Mouse (Mus musculus) liver, embryonic 14.5 days (tissue): ENCODE data around the gene Pgam1. TPM values are rescaled to one million over a fixed set of nuclear protein-coding genes. Genes with fewer than 3 reads are reported as not detected.

Source experiments
- ATAC-seq: fragments of 200-750 bp; cut with Nextera tagmentation; 2 replicates; pipeline ENCODE4 v1.8.0; 2017; ENCODE audit warnings: moderate number of reproducible peaks, mild to moderate bottlenecking, moderate library complexity; ENCODE audit not compliant: insufficient read depth
- DNase-seq, 3 experiments: peaks; one replicate each; pipeline ENCODE4 v3.0.0-alpha.2; 2012 to 2013; ENCODE audit warnings: low read depth in 3 of 3, low spot score in 3 of 3
- H3K27ac ChIP-seq: fragments of 300-500 bp; sonication (generic); 2 replicates; pipeline ENCODE4 v1.5.1; 2014; ENCODE audit warnings: moderate library complexity, mild to moderate bottlenecking, control low read depth, inconsistent platforms
- H3K27me3 ChIP-seq: fragments of 300-500 bp; sonication (generic); 2 replicates; pipeline ENCODE4 v1.6.1; 2014; ENCODE audit warnings: mild to moderate bottlenecking, low read length, moderate library complexity; ENCODE audit not compliant: control insufficient read depth, insufficient read depth
- H3K36me3 ChIP-seq: fragments of 300-500 bp; sonication (generic); replicated peaks from 2 replicates; pipeline ENCODE4 v1.6.1; 2014; ENCODE audit warnings: low read depth; ENCODE audit not compliant: control insufficient read depth, insufficient read depth
- H3K4me1 ChIP-seq, 2 experiments: fragments of 200-500 bp in 1 of 2; fragments of 300-500 bp in 1 of 2; sonication (generic) in 1 of 2; replicated peaks; 2 replicates each; pipeline ENCODE4 v1.6.1; 2012 to 2014; ENCODE audit warnings: antibody characterized with exemption in 1 of 2, inconsistent platforms in 1 of 2, low read length in 1 of 2; ENCODE audit not compliant: control insufficient read depth in 2 of 2, insufficient read depth in 2 of 2
- H3K4me2 ChIP-seq: fragments of 300-500 bp; sonication (generic); 2 replicates; pipeline ENCODE4 v1.6.1; 2014; ENCODE audit warnings: low read depth, mild to moderate bottlenecking, control low read depth, moderate library complexity
- H3K4me3 ChIP-seq, 2 experiments: fragments of 200-500 bp in 1 of 2; fragments of 300-500 bp in 1 of 2; sonication (generic) in 1 of 2; 2 replicates each; pipeline ENCODE4 v1.5.1; 2012 to 2014; ENCODE audit warnings: low read depth in 2 of 2, low read length in 2 of 2, mild to moderate bottlenecking in 2 of 2, control low read depth in 1 of 2, inconsistent platforms in 1 of 2, moderate library complexity in 1 of 2; ENCODE audit not compliant: insufficient read depth in 1 of 2
- H3K9ac ChIP-seq: fragments of 300-500 bp; sonication (generic); replicated peaks from 2 replicates; pipeline ENCODE4 v1.6.1; 2014; ENCODE audit warnings: mild to moderate bottlenecking, control low read depth, moderate library complexity
- H3K9me3 ChIP-seq: fragments of 300-500 bp; sonication (generic); 2 replicates; pipeline ENCODE4 v1.6.1; 2016; ENCODE audit warnings: low read length, mixed read lengths; ENCODE audit not compliant: control insufficient read depth
- CTCF ChIP-seq: IDR thresholded peaks from 2 replicates; pipeline ENCODE4 v1.5.1; 2016; ENCODE audit warnings: antibody characterized with exemption, low read depth, control low read depth
- EP300 ChIP-seq: IDR thresholded peaks from 2 replicates; pipeline ENCODE4 v1.6.1; 2016; ENCODE audit warnings: antibody characterized with exemption, low read depth
- WGBS: fragments of 180-500 bp; shearing (Covaris S2); extraction: QIAGEN DNeasy Blood & Tissue Kit; methylation state at CpG from one replicate; pipeline ENCODE4 v1.1.7; 2014; ENCODE audit not compliant: insufficient replicate concordance; 5-methylcytosine and 5-hydroxymethylcytosine counted together
- polyA plus RNA-seq, 2 experiments: library from polyadenylated mRNA; depleted of rRNA in 1 of 2; stranded (reverse) in 1 of 2; unstranded in 1 of 2; fragments of >200 nt; fragmentation: Nextera tagmentation in 1 of 2; extraction: Ambion mirVana in 1 of 2; gene quantifications; 2 replicates each; pipeline versions ENCODE4 v1.2.1 to v1.2.3; 2012 to 2014

Pgam1 gene
- polyA plus RNA-seq, 2 experiments, result 123 to 190 TPM

GRCm38 (mm10) chr19:41915294-41915693 is 3.6 kb downstream of the Pgam1 start:
- peaks cover 11 to 18% of the 10 kb centered on the region in 2 experiments for H3K4me1 ChIP-seq
- no peak overlapping the region for H3K4me3 ChIP-seq
- H3K4me2 ChIP-seq, result no peak overlapping the region
- 83% methylated on average over 3 of the region's 3 CpGs for WGBS
- DNase-seq (no peak), ATAC-seq (no peak)
- H3K27me3 ChIP-seq, result no peaks in the 10 kb centered on the region
- H3K27ac ChIP-seq, result no peak overlapping the region
- TF ChIP-seq EP300 (no peak), CTCF (no peak)
- peaks cover 24% of the 10 kb centered on the region for H3K36me3 ChIP-seq
- no peaks in the 10 kb centered on the region for H3K9me3 ChIP-seq
- H3K9ac ChIP-seq, result no peak overlapping the region

GRCm38 (mm10) chr19:41916853-41917252 is 5.1 kb downstream of the Pgam1 start:
- ATAC-seq, result no peak
- no peak for DNase-seq
- 71% methylated on average over 4 of the region's 4 CpGs for WGBS

DNA sequence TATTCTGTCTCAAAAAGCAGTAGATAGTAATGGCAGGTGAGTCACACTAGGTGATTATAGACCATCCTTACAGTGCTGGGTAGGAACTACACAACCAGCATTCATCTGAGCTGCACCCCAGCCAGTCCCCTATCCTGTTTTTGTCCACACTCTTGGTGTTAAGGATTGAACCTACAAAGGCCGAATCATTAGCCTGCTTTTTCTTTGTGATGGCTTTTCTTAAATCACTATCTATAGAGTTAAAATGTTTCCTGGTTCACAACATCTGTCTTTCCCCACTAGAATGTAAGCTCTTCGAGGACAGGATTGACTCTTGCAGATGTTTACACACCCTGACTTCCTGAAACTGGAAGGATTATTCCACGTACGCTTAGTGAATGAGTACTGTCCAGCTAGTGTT is 7.7 kb downstream of the Pgam1 start:
- no peak for TF ChIP-seq CTCF
- Histone ChIP-seq H3K4me3 (no peak overlapping the region), H3K9ac (no peak overlapping the region), H3K4me2 (no peak overlapping the region), H3K4me1 (0 out of 4 replicates have a peak, but pooled peaks cover 0 to 2% of the 10 kb centered on the region in 2 experiments), H3K27me3 (no peaks in the 10 kb centered on the region), H3K9me3 (no peaks in the 10 kb centered on the region), H3K27ac (no peak overlapping the region), H3K36me3 (peaks cover 34% of the 10 kb centered on the region)
- WGBS, result 72% methylated on average over 4 of the region's 4 CpGs
- ATAC-seq, result no peak
- DNase-seq, result no peak

More at GRCm38 (mm10) chr19:41916853-41917252, 5.1 kb downstream of the Pgam1 start:
- H3K9me3 ChIP-seq, result no peaks in the 10 kb centered on the region
- H3K4me2 ChIP-seq, result no peak overlapping the region
- H3K27ac ChIP-seq, result no peak overlapping the region
- H3K4me3 ChIP-seq, result no peak overlapping the region
- peaks cover 11 to 18% of the 10 kb centered on the region in 2 experiments for H3K4me1 ChIP-seq
- no peaks in the 10 kb centered on the region for H3K27me3 ChIP-seq
- H3K36me3 ChIP-seq, result peaks cover 24% of the 10 kb centered on the region
- H3K9ac ChIP-seq, result no peak overlapping the region
- TF ChIP-seq CTCF (no peak), EP300 (no peak)

DNA sequence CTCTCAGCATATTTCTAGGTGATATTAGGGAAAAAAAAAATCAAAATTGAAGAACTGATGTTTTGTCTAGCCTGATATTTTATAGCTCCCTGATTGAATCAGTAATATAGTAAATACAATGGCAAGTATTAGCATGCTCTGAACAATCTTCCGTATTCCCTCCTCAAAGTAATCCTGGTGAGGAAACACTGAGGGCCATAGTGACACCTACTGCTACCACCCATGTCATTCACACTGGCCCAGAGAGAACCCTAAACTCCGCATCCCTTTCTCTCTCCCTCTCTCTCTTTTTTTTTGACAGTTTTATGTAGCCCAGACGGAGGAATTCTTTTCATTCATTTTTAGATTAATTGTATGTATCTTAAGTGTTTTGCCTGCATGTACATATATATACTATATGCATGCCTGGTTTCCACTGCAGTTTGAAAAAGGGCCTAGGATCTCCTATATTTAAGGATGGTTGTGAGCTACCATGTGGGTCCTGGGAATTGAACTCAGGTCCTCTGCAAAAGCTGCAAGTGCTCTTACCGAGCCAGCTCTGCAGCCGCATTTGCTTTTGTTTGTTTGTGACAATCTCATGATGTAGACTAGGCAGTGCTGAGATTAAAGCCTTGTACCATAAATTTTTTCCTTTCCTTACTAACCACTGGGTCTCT is 8.8 kb downstream of the Pgam1 start:
- Histone ChIP-seq H3K4me3 (no peak overlapping the region), H3K4me1 (no peaks in the 10 kb centered on the region), H3K36me3 (peaks cover 39% of the 10 kb centered on the region), H3K27ac (no peak overlapping the region), H3K4me2 (no peak overlapping the region), H3K27me3 (no peaks in the 10 kb centered on the region), H3K9ac (no peak overlapping the region), H3K9me3 (no peaks in the 10 kb centered on the region)
- no peak for ATAC-seq
- WGBS, result 83% methylated on average over 5 of the region's 5 CpGs
- TF ChIP-seq CTCF, result no peak
- no peak for TF ChIP-seq EP300
- no peak for DNase-seq

DNA sequence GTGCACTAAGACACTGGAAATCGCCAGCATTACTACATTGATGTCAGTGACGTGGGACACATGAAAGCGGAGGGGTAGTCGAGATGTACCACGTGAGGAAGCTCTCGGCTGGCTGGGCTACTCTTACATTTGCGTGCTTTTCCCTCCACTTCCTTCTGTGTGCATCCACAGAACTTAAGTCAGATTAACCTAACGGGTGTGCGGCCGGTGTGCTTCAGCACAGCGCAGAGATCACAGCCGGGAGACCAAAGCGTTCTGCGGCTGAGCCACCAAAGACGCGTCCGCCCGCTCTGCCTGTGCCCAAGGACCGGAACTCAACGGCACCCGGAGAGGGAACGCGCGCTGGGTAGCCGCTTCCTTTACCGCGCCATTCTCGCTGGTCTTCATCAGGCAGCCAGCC is 21.0 kb downstream of the Pgam1 start:
- H3K36me3 ChIP-seq, result peaks cover 13% of the 10 kb centered on the region
- peak overlapping the region; percentile 78 for H3K4me2 ChIP-seq
- H3K9ac ChIP-seq, result peak overlapping the region; percentile 73
- no peaks in the 10 kb centered on the region for H3K9me3 ChIP-seq
- peak; percentile 24; the same call in 1 of the 2 replicates for ATAC-seq
- WGBS, result under 1% methylated on average over 28 of the region's 28 CpGs
- no peaks in the 10 kb centered on the region for H3K27me3 ChIP-seq
- TF ChIP-seq CTCF (no peak), EP300 (no peak)
- peaks cover 10 to 15% of the 10 kb centered on the region in 2 experiments for H3K4me1 ChIP-seq
- peak overlapping the region; percentile 80 to 82 for H3K4me3 ChIP-seq
- DNase-seq, result peak in 1 of 3 experiments; percentile 18
- H3K27ac ChIP-seq, result peak overlapping the region; percentile 3; the same call in 1 of the 2 replicates
